Mouse (Mus musculus) MEL (cell line): ENCODE data around the gene Abhd11. TPM values are rescaled to one million over a fixed set of nuclear protein-coding genes. Genes with fewer than 3 reads are reported as not detected.
A peak's percentile ranks its signal among the peaks of the same experiment; 100 is the strongest.

Experiments
- DNase-seq: peaks from one replicate; pipeline ENCODE4 v3.0.0; 2011; ENCODE audit warnings: low read depth, low spot score
- H3K27ac ChIP-seq: 2 replicates; pipeline ENCODE4 v1.5.1; 2012; ENCODE audit warnings: low read depth, mild to moderate bottlenecking, control low read depth, low read length, moderate library complexity; ENCODE audit not compliant: control insufficient read depth
- H3K27me3 ChIP-seq, 2 experiments: fragments of 150-350 bp in 1 of 2; sonication (generic) in 1 of 2; 2 replicates each; pipeline ENCODE4 v1.6.1; 2012; ENCODE audit warnings: low read length in 2 of 2, mild to moderate bottlenecking in 2 of 2, improper control_type of control experiment in 1 of 2, moderate library complexity in 1 of 2; ENCODE audit not compliant: insufficient read depth in 2 of 2, control insufficient read depth in 1 of 2
- H3K36me3 ChIP-seq, 2 experiments: 2 replicates each; pipeline ENCODE4 v1.6.1; 2012 to 2014; ENCODE audit warnings: low read length in 2 of 2, improper control_type of control experiment in 1 of 2, inconsistent platforms in 1 of 2, mild to moderate bottlenecking in 1 of 2; ENCODE audit not compliant: insufficient read depth in 2 of 2, control insufficient read depth in 1 of 2
- H3K4me1 ChIP-seq, 2 experiments: fragments of 150-350 bp in 1 of 2; sonication (generic) in 1 of 2; 2 replicates each; pipeline ENCODE4 v1.6.1; 2012; ENCODE audit warnings: low read length in 2 of 2, improper control_type of control experiment in 1 of 2, mild to moderate bottlenecking in 1 of 2; ENCODE audit not compliant: insufficient read depth in 2 of 2, control insufficient read depth in 1 of 2
- H3K4me3 ChIP-seq, 2 experiments: fragments of 150-350 bp in 1 of 2; sonication (generic) in 1 of 2; 2 replicates each; pipeline ENCODE4 v1.5.1; 2012; ENCODE audit warnings: low read depth in 2 of 2, low read length in 2 of 2, mild to moderate bottlenecking in 2 of 2, moderate library complexity in 2 of 2, control low read depth in 1 of 2, improper control_type of control experiment in 1 of 2; ENCODE audit not compliant: control insufficient read depth in 1 of 2, insufficient read depth in 1 of 2
- H3K79me2 ChIP-seq: 2 replicates; pipeline ENCODE4 v1.6.1; 2012; ENCODE audit warnings: mild to moderate bottlenecking, low read length, moderate library complexity; ENCODE audit not compliant: control insufficient read depth, poor library complexity, insufficient read depth
- H3K9ac ChIP-seq: 2 replicates; pipeline ENCODE4 v1.6.1; 2012; ENCODE audit warnings: low read depth, mild to moderate bottlenecking, control low read depth, low read length, moderate library complexity; ENCODE audit not compliant: control insufficient read depth, poor library complexity, severe bottlenecking
- H3K9me3 ChIP-seq: fragments of 150-350 bp; sonication (generic); replicated peaks from 2 replicates; pipeline ENCODE4 v1.6.1; 2012; ENCODE audit warnings: mild to moderate bottlenecking, low read length, improper control_type of control experiment, moderate library complexity; ENCODE audit not compliant: insufficient read depth
- CHD1 ChIP-seq: IDR thresholded peaks from 2 replicates; pipeline ENCODE4 v1.6.1; 2012; ENCODE audit warnings: low read depth, mild to moderate bottlenecking, inconsistent platforms, low read length, improper control_type of control experiment
- CTCF ChIP-seq, 3 experiments: IDR thresholded peaks in 2 of 3; conservative IDR thresholded peaks in 1 of 3; 2 replicates each; pipeline ENCODE4 v1.5.1; 2011 to 2012; ENCODE audit warnings: low read length in 3 of 3, low read depth in 2 of 3, mild to moderate bottlenecking in 2 of 3, improper control_type of control experiment in 1 of 3, inconsistent platforms in 1 of 3, mixed read lengths in 1 of 3, moderate library complexity in 1 of 3; ENCODE audit not compliant: control insufficient read depth in 1 of 3, insufficient read depth in 1 of 3, poor library complexity in 1 of 3, severe bottlenecking in 1 of 3
- E2F4 ChIP-seq: IDR thresholded peaks from 2 replicates; pipeline ENCODE4 v1.6.1; 2011; ENCODE audit warnings: low read depth, low read length, improper control_type of control experiment, borderline replicate concordance
- HCFC1 ChIP-seq: IDR thresholded peaks from 2 replicates; pipeline ENCODE4 v1.6.1; 2012; ENCODE audit warnings: low read depth, mild to moderate bottlenecking, inconsistent platforms, low read length, improper control_type of control experiment, moderate library complexity
- KAT2A ChIP-seq: conservative IDR thresholded peaks from 2 replicates; pipeline ENCODE4 v1.6.1; 2012; ENCODE audit warnings: low read depth, low read length, improper control_type of control experiment, inconsistent platforms
- MAX ChIP-seq: IDR thresholded peaks from 2 replicates; pipeline ENCODE4 v1.6.1; 2011; ENCODE audit warnings: low read length, improper control_type of control experiment
- MAZ ChIP-seq: IDR thresholded peaks from 2 replicates; pipeline ENCODE4 v1.6.1; 2012; ENCODE audit warnings: low read depth, mild to moderate bottlenecking, inconsistent platforms, low read length, improper control_type of control experiment
- POLR2A ChIP-seq, 2 experiments: IDR thresholded peaks; 2 replicates each; pipeline ENCODE4 v1.6.1; 2011 to 2012; ENCODE audit warnings: low read length in 2 of 2, mild to moderate bottlenecking in 2 of 2, control low read depth in 1 of 2, improper control_type of control experiment in 1 of 2, low read depth in 1 of 2, moderate library complexity in 1 of 2; ENCODE audit not compliant: control insufficient read depth in 1 of 2, insufficient read depth in 1 of 2, poor library complexity in 1 of 2
- POLR2AphosphoS2 ChIP-seq: IDR thresholded peaks from 2 replicates; pipeline ENCODE4 v1.6.1; 2011; ENCODE audit warnings: low read length, improper control_type of control experiment
- POLR2AphosphoS5 ChIP-seq: IDR thresholded peaks from 2 replicates; pipeline ENCODE4 v1.6.1; 2012; ENCODE audit warnings: low read depth, borderline replicate concordance, mild to moderate bottlenecking, inconsistent platforms, low read length, moderate library complexity, mixed read lengths
- RAD21 ChIP-seq: IDR thresholded peaks from 2 replicates; pipeline ENCODE4 v1.6.1; 2011; ENCODE audit warnings: mild to moderate bottlenecking, low read depth, low read length, improper control_type of control experiment
- RCOR1 ChIP-seq: IDR thresholded peaks from 2 replicates; pipeline ENCODE4 v1.6.1; 2012; ENCODE audit warnings: low read depth, mild to moderate bottlenecking, inconsistent platforms, low read length, improper control_type of control experiment
- UBTF ChIP-seq: IDR thresholded peaks from 2 replicates; pipeline ENCODE4 v1.6.1; 2012; ENCODE audit warnings: low read depth, mild to moderate bottlenecking, inconsistent platforms, low read length, improper control_type of control experiment, moderate library complexity, borderline replicate concordance; ENCODE audit not compliant: insufficient read depth
- polyA plus RNA-seq, 2 experiments: library from polyadenylated mRNA; stranded (reverse) in 1 of 2; unstranded in 1 of 2; fragments of >175 nt in 1 of 2; fragments of >200 nt in 1 of 2; gene quantifications; 2 replicates each; pipeline versions ENCODE4 v1.2.1 to v1.2.4; 2012; ENCODE audit warnings: low replicate concordance in 2 of 2, low read depth in 1 of 2; ENCODE audit not compliant: insufficient read length in 2 of 2, insufficient read depth in 1 of 2, missing spikeins in 1 of 2
- total RNA-seq: library from RNA; depleted of rRNA; stranded (reverse); fragments of 300-350 nt; gene quantifications from 2 replicates; pipeline ENCODE4 v1.2.3, GENCODE M21; 2012

The Abhd11 gene
- total and polyA plus RNA-seq, 3 experiments, result 51.7 to 55.9 TPM; not detected in 1

GRCm38 (mm10) chr5:134985633-134986297, 23.2 kb upstream of the Abhd11 start, which contains the start of gene Cldn3:
Cldn3 (plus strand) TSS chr5:134986214.
- H3K27ac ChIP-seq, result no peak within 1 kb of the TSS
- 0 out of 4 replicates have a peak, but pooled peaks cover 0 to 7% of the 10 kb centered on the region in 2 experiments for H3K4me1 ChIP-seq

GRCm38 (mm10) chr5:134986298-134987268, 22.4 kb upstream of the Abhd11 start:
- TF ChIP-seq HCFC1 (no peak), MAX (no peak), E2F4 (no peak), POLR2A (IDR thresholded peaks at IDR 0.05; ENCODE audit: control insufficient read depth in 1 of 2, insufficient read depth in 1 of 2, low read depth in 1 of 2, low read length in 2 of 2, poor library complexity in 1 of 2) (peak in 1 of 2 experiments; percentile 38; a peak in 1 of 4 replicates), KAT2A (no peak), CHD1 (no peak), POLR2AphosphoS5 (no peak), CTCF (IDR thresholded peaks at IDR 0.05 in 2 of 3, conservative IDR thresholded peaks at IDR 0.05 in 1 of 3; ENCODE audit: control insufficient read depth in 1 of 3, insufficient read depth in 1 of 3, low read depth in 2 of 3, low read length in 3 of 3, poor library complexity in 1 of 3, severe bottlenecking in 1 of 3) (peak in 2 of 3 experiments; percentile 1 to 19; a peak in 3 of 6 replicates), POLR2AphosphoS2 (no peak)
- no peak for DNase-seq
- Histone ChIP-seq H3K27me3 (peaks cover 9 to 23% of the 10 kb centered on the region in 2 experiments), H3K27ac (no peak overlapping the region), H3K36me3 (no peaks in the 10 kb centered on the region), H3K9me3 (no peaks in the 10 kb centered on the region), H3K79me2 (no peaks in the 10 kb centered on the region), H3K4me3 (no peak overlapping the region), H3K9ac (no peak overlapping the region), H3K4me1 (0 out of 4 replicates have a peak, but pooled peaks cover 0 to 6% of the 10 kb centered on the region in 2 experiments)

More at GRCm38 (mm10) chr5:134985633-134986297, 23.2 kb upstream of the Abhd11 start, which contains the start of gene Cldn3:
- no peak for DNase-seq
- TF ChIP-seq KAT2A (no peak), MAX (no peak), RAD21 (no peak), E2F4 (no peak), UBTF (no peak), MAZ (no peak), RCOR1 (no peak)
- Histone ChIP-seq H3K79me2 (no peaks in the 10 kb centered on the region), H3K9me3 (no peaks in the 10 kb centered on the region), H3K27me3 (peaks cover 9 to 23% of the 10 kb centered on the region in 2 experiments), H3K4me3 (no peak within 1 kb of the TSS), H3K9ac (no peak within 1 kb of the TSS), H3K36me3 (no peaks in the 10 kb centered on the region; a peak in 1 of 4 replicates)
